Mouse (Mus musculus): ENCODE measurements around the gene Dnajb2. TPM values are rescaled to one million over a fixed set of nuclear protein-coding genes. Genes with fewer than 3 reads are reported as not detected.

Gene Dnajb2
- 54.5 and 56.1 TPM in 2 replicates for polyA plus RNA-seq (2012; rRNA removed)

- under 1% methylated on average over 64 of the region's 64 CpGs for WGBS
- DNase-seq: peak; percentile 88
- peak within 1 kb of the TSS; percentile 76 for H3K4me3 ChIP-seq (replicated peaks; ENCODE audit: extremely low read depth, low read depth, low read length)
- TF ChIP-seq POLR2A (IDR thresholded peaks at IDR 0.05; ENCODE audit: borderline replicate concordance, extremely low read depth, low read depth, low read length) (peak; percentile 86), CTCF (IDR thresholded peaks at IDR 0.05; ENCODE audit: insufficient read depth, low read length) (no peak)
- H3K4me1 ChIP-seq (ENCODE audit: control insufficient read depth, insufficient read depth, low read length): peaks cover 3% of the 10 kb centered on the region; the same call in 1 of the 2 replicates
Observed at GRCm38 (mm10) chr1:75236117-75237050, at the start of gene Dnajb2. Gene Dnajb2 (plus strand): TSS chr1:75236406.

- Histone ChIP-seq H3K4me1 (ENCODE audit: control insufficient read depth, insufficient read depth, low read length) (peaks cover 8% of the 10 kb centered on the region), H3K4me3 (replicated peaks; ENCODE audit: extremely low read depth, low read depth, low read length) (no peak overlapping the region)
- no peak for TF ChIP-seq POLR2A (IDR thresholded peaks at IDR 0.05; ENCODE audit: borderline replicate concordance, extremely low read depth, low read depth, low read length)
- no peak for TF ChIP-seq CTCF (IDR thresholded peaks at IDR 0.05; ENCODE audit: insufficient read depth, low read length)
- DNase-seq: no peak
Observed at GRCm38 (mm10) chr1:75187126-75187525, 49.1 kb upstream of the Dnajb2 start.

- peaks cover 8% of the 10 kb centered on the region for H3K4me1 ChIP-seq (ENCODE audit: control insufficient read depth, insufficient read depth, low read length)
- no peak for DNase-seq
- no peak overlapping the region for H3K4me3 ChIP-seq (replicated peaks; ENCODE audit: extremely low read depth, low read depth, low read length)
- TF ChIP-seq CTCF (IDR thresholded peaks at IDR 0.05; ENCODE audit: insufficient read depth, low read length) (no peak), POLR2A (IDR thresholded peaks at IDR 0.05; ENCODE audit: borderline replicate concordance, extremely low read depth, low read depth, low read length) (no peak)
- WGBS: 74% methylated on average over 2 of the region's 2 CpGs
Observed at GRCm38 (mm10) chr1:75187914-75188483, 48.2 kb upstream of the Dnajb2 start.

- TF ChIP-seq CTCF (IDR thresholded peaks at IDR 0.05; ENCODE audit: insufficient read depth, low read length) (no peak), POLR2A (IDR thresholded peaks at IDR 0.05; ENCODE audit: borderline replicate concordance, extremely low read depth, low read depth, low read length) (no peak)
- WGBS: 41% methylated on average over 2 of the region's 2 CpGs
- Histone ChIP-seq H3K4me3 (replicated peaks; ENCODE audit: extremely low read depth, low read depth, low read length) (no peak overlapping the region), H3K4me1 (ENCODE audit: control insufficient read depth, insufficient read depth, low read length) (peaks cover 12% of the 10 kb centered on the region)
- DNase-seq: no peak
Observed at GRCm38 (mm10) chr1:75190577-75190976, 45.6 kb upstream of the Dnajb2 start.

GRCm38 (mm10) chr1:75191258-75191621, 45.0 kb upstream of the Dnajb2 start:
- Histone ChIP-seq H3K4me1 (ENCODE audit: control insufficient read depth, insufficient read depth, low read length) (peaks cover 12% of the 10 kb centered on the region), H3K4me3 (replicated peaks; ENCODE audit: extremely low read depth, low read depth, low read length) (peak overlapping the region; percentile 97)
- 40% methylated on average over 5 of the region's 5 CpGs for WGBS
- TF ChIP-seq CTCF (IDR thresholded peaks at IDR 0.05; ENCODE audit: insufficient read depth, low read length): no peak
- TF ChIP-seq POLR2A (IDR thresholded peaks at IDR 0.05; ENCODE audit: borderline replicate concordance, extremely low read depth, low read depth, low read length): no peak
- DNase-seq: peak; percentile 44

- Histone ChIP-seq H3K4me3 (replicated peaks; ENCODE audit: extremely low read depth, low read depth, low read length) (peak within 1 kb of the TSS; percentile 99), H3K4me1 (ENCODE audit: control insufficient read depth, insufficient read depth, low read length) (peaks cover 12% of the 10 kb centered on the region)
- TF ChIP-seq POLR2A (IDR thresholded peaks at IDR 0.05; ENCODE audit: borderline replicate concordance, extremely low read depth, low read depth, low read length) (peak; percentile 84; the same call in 1 of the 2 replicates), CTCF (IDR thresholded peaks at IDR 0.05; ENCODE audit: insufficient read depth, low read length) (0 out of 2 replicates have a peak, but pooled peaks have one; percentile 3)
- DNase-seq: peak; percentile 91
- WGBS: 1% methylated on average over 56 of the region's 56 CpGs
Observed at GRCm38 (mm10) chr1:75191622-75192402, 44.4 kb upstream of the Dnajb2 start, which contains the start of the genes Ankzf1 and Atg9a. Gene Ankzf1 (plus strand): TSS chr1:75192151. Gene Atg9a (minus strand): TSS chr1:75192196.

- no peak for DNase-seq
- under 1% methylated on average over 19 of the region's 19 CpGs for WGBS
Observed at GRCm38 (mm10) chr1:75192452-75192851, 43.8 kb upstream of the Dnajb2 start.

GRCm38 (mm10) chr1:75201236-75201635, 35.0 kb upstream of the Dnajb2 start:
- no peak for TF ChIP-seq CTCF (IDR thresholded peaks at IDR 0.05; ENCODE audit: insufficient read depth, low read length)
- TF ChIP-seq POLR2A (IDR thresholded peaks at IDR 0.05; ENCODE audit: borderline replicate concordance, extremely low read depth, low read depth, low read length): no peak
- 97% methylated on average over 1 of the region's 1 CpGs for WGBS
- H3K4me1 ChIP-seq (ENCODE audit: control insufficient read depth, insufficient read depth, low read length): no peaks in the 10 kb centered on the region
- DNase-seq: no peak
- H3K4me3 ChIP-seq (replicated peaks; ENCODE audit: extremely low read depth, low read depth, low read length): no peak overlapping the region

More at GRCm38 (mm10) chr1:75192452-75192851, 43.8 kb upstream of the Dnajb2 start:
- peak overlapping the region; percentile 99 for H3K4me3 ChIP-seq (replicated peaks; ENCODE audit: extremely low read depth, low read depth, low read length)
- TF ChIP-seq CTCF (IDR thresholded peaks at IDR 0.05; ENCODE audit: insufficient read depth, low read length) (no peak), POLR2A (IDR thresholded peaks at IDR 0.05; ENCODE audit: borderline replicate concordance, extremely low read depth, low read depth, low read length) (peak; percentile 30; the same call in 1 of the 2 replicates)
- H3K4me1 ChIP-seq (ENCODE audit: control insufficient read depth, insufficient read depth, low read length): peaks cover 12% of the 10 kb centered on the region

All from lung, adult 2 months (tissue).